Mouse (Mus musculus) MEL (cell line): ENCODE measurements around the gene Wdr19. TPM values are rescaled to one million over a fixed set of nuclear protein-coding genes. Genes with fewer than 3 reads are reported as not detected.

Source experiments
- DNase-seq: peaks from one replicate; pipeline ENCODE4 v3.0.0; 2011; ENCODE audit warnings: low read depth, low spot score
- H3K27ac ChIP-seq: 2 replicates; pipeline ENCODE4 v1.5.1; 2012; ENCODE audit warnings: low read depth, mild to moderate bottlenecking, control low read depth, low read length, moderate library complexity; ENCODE audit not compliant: control insufficient read depth
- H3K27me3 ChIP-seq, 2 experiments: fragments of 150-350 bp in 1 of 2; sonication (generic) in 1 of 2; 2 replicates each; pipeline ENCODE4 v1.6.1; 2012; ENCODE audit warnings: low read length in 2 of 2, mild to moderate bottlenecking in 2 of 2, improper control_type of control experiment in 1 of 2, moderate library complexity in 1 of 2; ENCODE audit not compliant: insufficient read depth in 2 of 2, control insufficient read depth in 1 of 2
- H3K36me3 ChIP-seq, 2 experiments: 2 replicates each; pipeline ENCODE4 v1.6.1; 2012 to 2014; ENCODE audit warnings: low read length in 2 of 2, improper control_type of control experiment in 1 of 2, inconsistent platforms in 1 of 2, mild to moderate bottlenecking in 1 of 2; ENCODE audit not compliant: insufficient read depth in 2 of 2, control insufficient read depth in 1 of 2
- H3K4me1 ChIP-seq, 2 experiments: fragments of 150-350 bp in 1 of 2; sonication (generic) in 1 of 2; 2 replicates each; pipeline ENCODE4 v1.6.1; 2012; ENCODE audit warnings: low read length in 2 of 2, improper control_type of control experiment in 1 of 2, mild to moderate bottlenecking in 1 of 2; ENCODE audit not compliant: insufficient read depth in 2 of 2, control insufficient read depth in 1 of 2
- H3K4me3 ChIP-seq, 2 experiments: fragments of 150-350 bp in 1 of 2; sonication (generic) in 1 of 2; 2 replicates each; pipeline ENCODE4 v1.5.1; 2012; ENCODE audit warnings: low read depth in 2 of 2, low read length in 2 of 2, mild to moderate bottlenecking in 2 of 2, moderate library complexity in 2 of 2, control low read depth in 1 of 2, improper control_type of control experiment in 1 of 2; ENCODE audit not compliant: control insufficient read depth in 1 of 2, insufficient read depth in 1 of 2
- H3K79me2 ChIP-seq: 2 replicates; pipeline ENCODE4 v1.6.1; 2012; ENCODE audit warnings: mild to moderate bottlenecking, low read length, moderate library complexity; ENCODE audit not compliant: control insufficient read depth, poor library complexity, insufficient read depth
- H3K9ac ChIP-seq: 2 replicates; pipeline ENCODE4 v1.6.1; 2012; ENCODE audit warnings: low read depth, mild to moderate bottlenecking, control low read depth, low read length, moderate library complexity; ENCODE audit not compliant: control insufficient read depth, poor library complexity, severe bottlenecking
- H3K9me3 ChIP-seq: fragments of 150-350 bp; sonication (generic); replicated peaks from 2 replicates; pipeline ENCODE4 v1.6.1; 2012; ENCODE audit warnings: mild to moderate bottlenecking, low read length, improper control_type of control experiment, moderate library complexity; ENCODE audit not compliant: insufficient read depth
- BHLHE40 ChIP-seq: IDR thresholded peaks from 2 replicates; pipeline ENCODE4 v1.6.1; 2012; ENCODE audit warnings: low read depth, mild to moderate bottlenecking, inconsistent platforms, low read length, improper control_type of control experiment, borderline replicate concordance
- CHD1 ChIP-seq: IDR thresholded peaks from 2 replicates; pipeline ENCODE4 v1.6.1; 2012; ENCODE audit warnings: low read depth, mild to moderate bottlenecking, inconsistent platforms, low read length, improper control_type of control experiment
- CTCF ChIP-seq, 3 experiments: IDR thresholded peaks in 2 of 3; conservative IDR thresholded peaks in 1 of 3; 2 replicates each; pipeline ENCODE4 v1.5.1; 2011 to 2012; ENCODE audit warnings: low read length in 3 of 3, low read depth in 2 of 3, mild to moderate bottlenecking in 2 of 3, improper control_type of control experiment in 1 of 3, inconsistent platforms in 1 of 3, mixed read lengths in 1 of 3, moderate library complexity in 1 of 3; ENCODE audit not compliant: control insufficient read depth in 1 of 3, insufficient read depth in 1 of 3, poor library complexity in 1 of 3, severe bottlenecking in 1 of 3
- EP300 ChIP-seq, 2 experiments: IDR thresholded peaks; 2 replicates each; pipeline ENCODE4 v1.6.1; 2011; ENCODE audit warnings: improper control_type of control experiment in 2 of 2, low read length in 2 of 2, low read depth in 1 of 2, mild to moderate bottlenecking in 1 of 2
- GABPA ChIP-seq: IDR thresholded peaks from 2 replicates; pipeline ENCODE4 v1.6.1; 2012; ENCODE audit warnings: low read depth, mild to moderate bottlenecking, inconsistent platforms, low read length, improper control_type of control experiment, moderate library complexity
- JUND ChIP-seq: IDR thresholded peaks from 2 replicates; pipeline ENCODE4 v1.6.1; 2011; ENCODE audit warnings: low read depth, mild to moderate bottlenecking, improper control_type of control experiment, low read length
- KAT2A ChIP-seq: conservative IDR thresholded peaks from 2 replicates; pipeline ENCODE4 v1.6.1; 2012; ENCODE audit warnings: low read depth, low read length, improper control_type of control experiment, inconsistent platforms
- MYC ChIP-seq: IDR thresholded peaks from 2 replicates; pipeline ENCODE4 v1.6.1; 2011; ENCODE audit warnings: low read depth, mild to moderate bottlenecking, low read length, improper control_type of control experiment, moderate library complexity
- NRF1 ChIP-seq: IDR thresholded peaks from 2 replicates; pipeline ENCODE4 v1.6.1; 2014; ENCODE audit warnings: low read depth, mild to moderate bottlenecking, inconsistent platforms, low read length, improper control_type of control experiment, moderate library complexity; ENCODE audit not compliant: poor library complexity, insufficient read depth, severe bottlenecking
- POLR2A ChIP-seq, 2 experiments: IDR thresholded peaks; 2 replicates each; pipeline ENCODE4 v1.6.1; 2011 to 2012; ENCODE audit warnings: low read length in 2 of 2, mild to moderate bottlenecking in 2 of 2, control low read depth in 1 of 2, improper control_type of control experiment in 1 of 2, low read depth in 1 of 2, moderate library complexity in 1 of 2; ENCODE audit not compliant: control insufficient read depth in 1 of 2, insufficient read depth in 1 of 2, poor library complexity in 1 of 2
- RAD21 ChIP-seq: IDR thresholded peaks from 2 replicates; pipeline ENCODE4 v1.6.1; 2011; ENCODE audit warnings: mild to moderate bottlenecking, low read depth, low read length, improper control_type of control experiment
- SMC3 ChIP-seq: IDR thresholded peaks from 2 replicates; pipeline ENCODE4 v1.6.1; 2011; ENCODE audit warnings: low read depth, low read length, improper control_type of control experiment
- TBP ChIP-seq: IDR thresholded peaks from 2 replicates; pipeline ENCODE4 v1.8.0; 2011; ENCODE audit warnings: low read depth, low read length, improper control_type of control experiment
- ZC3H11A ChIP-seq: IDR thresholded peaks from 2 replicates; pipeline ENCODE4 v1.6.1; 2012; ENCODE audit warnings: low read depth, mild to moderate bottlenecking, inconsistent platforms, low read length, improper control_type of control experiment
- ZMIZ1 ChIP-seq: IDR thresholded peaks from 2 replicates; pipeline ENCODE4 v1.6.1; 2012; ENCODE audit warnings: low read depth, mild to moderate bottlenecking, inconsistent platforms, low read length, improper control_type of control experiment, moderate library complexity
- polyA plus RNA-seq, 2 experiments: library from polyadenylated mRNA; stranded (reverse) in 1 of 2; unstranded in 1 of 2; fragments of >175 nt in 1 of 2; fragments of >200 nt in 1 of 2; gene quantifications; 2 replicates each; pipeline versions ENCODE4 v1.2.1 to v1.2.4; 2012; ENCODE audit warnings: low replicate concordance in 2 of 2, low read depth in 1 of 2; ENCODE audit not compliant: insufficient read length in 2 of 2, insufficient read depth in 1 of 2, missing spikeins in 1 of 2
- total RNA-seq: library from RNA; depleted of rRNA; stranded (reverse); fragments of 300-350 nt; gene quantifications from 2 replicates; pipeline ENCODE4 v1.2.3, GENCODE M21; 2012

The Wdr19 gene
- total and polyA plus RNA-seq, 3 experiments, result 0.27 to 0.81 TPM; not detected in 1

DNA sequence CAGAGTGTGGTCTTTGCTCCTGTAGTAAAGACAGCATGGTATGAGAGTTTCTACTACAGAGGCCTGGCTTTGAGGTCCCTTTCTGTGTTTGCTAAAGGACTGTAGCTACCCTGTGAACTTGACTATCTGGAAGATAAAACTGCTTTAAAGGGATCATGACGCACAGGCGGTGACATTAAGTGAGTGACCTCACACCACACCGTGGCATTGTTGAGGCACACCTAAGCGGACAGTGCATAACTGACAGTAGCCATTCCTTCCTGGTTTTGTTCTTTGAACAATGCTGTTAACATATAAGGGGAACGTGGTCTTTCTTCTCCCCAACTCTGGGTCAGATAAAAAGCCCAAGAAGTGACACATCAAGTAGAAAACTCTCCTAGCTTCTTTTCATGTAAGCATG, 24.6 kb downstream of the Wdr19 start:
- DNase-seq, result no peak
- H3K27me3 ChIP-seq, result no peaks in the 10 kb centered on the region
- no peak overlapping the region for H3K27ac ChIP-seq

GRCm38 (mm10) chr5:65231289-65232003, 31.9 kb downstream of the Wdr19 start:
- TF ChIP-seq MYC (no peak), SMC3 (no peak), TBP (no peak), ZC3H11A (no peak), JUND (no peak)
- H3K27ac ChIP-seq, result no peak overlapping the region

More for the DNA sequence above, 24.6 kb downstream of the Wdr19 start:
- no peaks in the 10 kb centered on the region for H3K9me3 ChIP-seq
- TF ChIP-seq ZMIZ1 (no peak), CHD1 (no peak), EP300 (IDR thresholded peaks at IDR 0.05; ENCODE audit: low read depth in 1 of 2, low read length in 2 of 2) (no peak), BHLHE40 (no peak)
- TF ChIP-seq, all 39 proteins: peak for 0
- Histone ChIP-seq H3K79me2 (no peaks in the 10 kb centered on the region), H3K36me3 (no peaks in the 10 kb centered on the region), H3K4me1 (no peaks in the 10 kb centered on the region), H3K4me3 (no peak overlapping the region), H3K9ac (no peak overlapping the region)

GRCm38 (mm10) chr5:65242740-65243139, 43.2 kb downstream of the Wdr19 start:
- Histone ChIP-seq H3K27ac (no peak overlapping the region), H3K4me1 (no peaks in the 10 kb centered on the region), H3K79me2 (no peaks in the 10 kb centered on the region), H3K27me3 (no peaks in the 10 kb centered on the region), H3K9me3 (no peaks in the 10 kb centered on the region), H3K36me3 (no peaks in the 10 kb centered on the region), H3K9ac (no peak overlapping the region), H3K4me3 (no peak overlapping the region)
- DNase-seq, result peak; percentile 67
- TF ChIP-seq RAD21, result peak; percentile 50
- TF ChIP-seq CTCF (IDR thresholded peaks at IDR 0.05 in 2 of 3, conservative IDR thresholded peaks at IDR 0.05 in 1 of 3; ENCODE audit: control insufficient read depth in 1 of 3, insufficient read depth in 1 of 3, low read depth in 2 of 3, low read length in 3 of 3, poor library complexity in 1 of 3, severe bottlenecking in 1 of 3), result peak; percentile 49 to 57 (median 50); a peak in 5 of 6 replicates
- no peak for TF ChIP-seq GABPA
- TF ChIP-seq SMC3, result peak; percentile 48
- no peak for TF ChIP-seq NRF1
- TF ChIP-seq POLR2A (IDR thresholded peaks at IDR 0.05; ENCODE audit: control insufficient read depth in 1 of 2, insufficient read depth in 1 of 2, low read depth in 1 of 2, low read length in 2 of 2, poor library complexity in 1 of 2), result no peak
- peak; percentile 36; the same call in 1 of the 2 replicates for TF ChIP-seq ZC3H11A
- TF ChIP-seq KAT2A, result no peak

More at GRCm38 (mm10) chr5:65231289-65232003, 31.9 kb downstream of the Wdr19 start:
- DNase-seq, result no peak
- Histone ChIP-seq H3K4me1 (no peaks in the 10 kb centered on the region), H3K36me3 (no peaks in the 10 kb centered on the region), H3K79me2 (no peaks in the 10 kb centered on the region), H3K4me3 (no peak overlapping the region), H3K9me3 (no peaks in the 10 kb centered on the region), H3K27me3 (no peaks in the 10 kb centered on the region; a peak in 1 of 4 replicates), H3K9ac (no peak overlapping the region)
